Mouse (Mus musculus): Measurements from ENCODE around the gene Sae1.
"Not testable (repeated sequence)": the region's sequence is repeated elsewhere in the genome, so short reads cannot be mapped to it uniquely, and the experiment has no call there.

Sae1 gene

DNA sequence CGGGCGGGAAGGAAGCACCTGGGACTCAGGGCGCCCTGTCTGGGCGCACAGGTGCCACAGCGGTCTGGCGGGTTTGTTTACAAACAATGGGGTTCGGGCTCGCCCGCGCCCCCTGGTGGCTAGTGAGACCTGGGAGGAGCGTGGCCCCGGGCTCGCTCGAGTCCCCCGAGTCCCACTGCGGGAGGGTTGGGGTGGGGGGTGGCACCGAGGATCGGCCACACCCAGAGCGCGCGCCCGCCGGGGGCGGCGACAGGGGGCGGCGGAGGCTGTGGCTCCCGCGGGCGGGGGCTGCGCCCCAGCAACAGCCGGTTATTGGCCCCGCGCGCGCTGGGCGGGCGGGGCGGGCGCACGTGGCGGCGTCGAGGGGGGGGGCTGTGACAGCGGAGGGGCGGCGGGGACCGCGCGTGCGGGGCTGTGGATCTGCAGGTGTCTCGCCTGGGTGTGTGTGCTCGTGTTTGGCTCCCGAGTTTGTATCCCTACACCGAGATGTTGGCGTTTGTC, 77.5 kb downstream of the Sae1 start:
- peak; percentile 71 for DNase-seq (ENCODE audit: low spot score)

- DNase-seq (ENCODE audit: low spot score) = peak; percentile 82
Observed at GRCm38 (mm10) chr7:16309318-16310019, 78.1 kb downstream of the Sae1 start.

DNA sequence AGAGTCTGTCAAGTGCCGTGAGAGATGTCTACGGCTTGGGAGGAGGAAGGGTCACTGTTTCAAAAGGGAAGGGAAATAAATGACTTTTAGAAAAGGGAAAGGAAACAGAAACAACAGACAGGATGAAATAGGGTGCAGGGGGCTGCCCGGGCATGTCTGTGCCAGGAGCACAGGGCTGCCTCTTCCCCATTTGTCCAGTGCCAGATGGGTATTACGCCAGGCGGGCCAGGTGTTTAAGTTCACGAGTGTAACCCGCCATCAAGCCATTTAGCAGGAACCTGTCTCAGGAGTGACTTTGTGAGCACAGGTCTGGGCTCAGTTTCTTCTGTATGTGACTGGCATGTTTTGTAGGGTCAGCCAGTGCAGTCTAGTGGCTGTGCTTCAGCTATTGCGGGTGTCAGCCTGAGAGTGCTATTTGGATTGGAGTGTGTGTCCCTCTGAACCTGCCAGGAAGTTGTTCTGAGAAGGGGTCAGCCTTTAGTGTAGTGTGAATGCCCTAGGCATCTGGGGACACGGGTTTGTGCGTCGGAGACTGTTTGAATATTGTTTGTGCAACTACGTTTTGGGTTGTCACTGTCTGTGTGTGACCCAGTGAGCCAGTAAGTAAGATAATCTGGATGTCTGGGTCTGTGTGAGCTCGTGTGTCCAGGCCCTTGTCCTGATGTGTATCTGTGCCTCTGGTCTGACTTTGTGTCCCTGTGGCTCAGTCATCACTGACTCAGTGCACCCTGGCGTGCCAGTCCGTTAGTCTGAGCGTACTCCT, 78.9 kb downstream of the Sae1 start:
- DNase-seq (ENCODE audit: low spot score) = no peak

- DNase-seq (ENCODE audit: low spot score) = not testable (repeated sequence)
Observed at GRCm38 (mm10) chr7:16308093-16308492, 79.5 kb downstream of the Sae1 start, which contains the start of gene Bbc3. Gene Bbc3, plus strand, starts transcription at chr7:16308393.

- DNase-seq (ENCODE audit: low spot score) = not testable (repeated sequence)
Observed at GRCm38 (mm10) chr7:16307141-16307540, 80.5 kb downstream of the Sae1 start.

- peak; percentile 71 for DNase-seq (ENCODE audit: low spot score)
Observed at GRCm38 (mm10) chr7:16299419-16300035, 88.1 kb downstream of the Sae1 start.

GRCm38 (mm10) chr7:16298927-16299326, 88.7 kb downstream of the Sae1 start:
- DNase-seq (ENCODE audit: low spot score) = no peak

DNA sequence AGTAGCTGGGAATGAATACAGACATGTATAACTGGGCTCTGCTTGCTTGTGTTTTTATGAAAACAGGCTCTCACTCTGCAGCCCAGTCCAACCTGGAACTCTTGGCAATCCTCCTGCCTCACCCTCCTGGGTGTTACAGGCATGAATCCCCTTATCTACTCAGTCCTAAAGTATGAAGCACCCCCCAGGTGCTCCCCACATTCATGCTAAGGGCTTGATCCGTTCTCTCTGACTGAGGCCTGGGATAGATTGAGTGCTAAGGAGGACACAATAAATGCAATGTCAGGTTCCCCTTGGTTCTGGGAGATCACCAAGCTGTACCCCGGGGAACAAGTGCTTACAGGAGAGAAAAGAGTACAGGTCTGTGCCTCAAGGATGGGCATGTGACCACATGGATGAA, 90.0 kb downstream of the Sae1 start:
- DNase-seq (ENCODE audit: low spot score) = no peak

DNA sequence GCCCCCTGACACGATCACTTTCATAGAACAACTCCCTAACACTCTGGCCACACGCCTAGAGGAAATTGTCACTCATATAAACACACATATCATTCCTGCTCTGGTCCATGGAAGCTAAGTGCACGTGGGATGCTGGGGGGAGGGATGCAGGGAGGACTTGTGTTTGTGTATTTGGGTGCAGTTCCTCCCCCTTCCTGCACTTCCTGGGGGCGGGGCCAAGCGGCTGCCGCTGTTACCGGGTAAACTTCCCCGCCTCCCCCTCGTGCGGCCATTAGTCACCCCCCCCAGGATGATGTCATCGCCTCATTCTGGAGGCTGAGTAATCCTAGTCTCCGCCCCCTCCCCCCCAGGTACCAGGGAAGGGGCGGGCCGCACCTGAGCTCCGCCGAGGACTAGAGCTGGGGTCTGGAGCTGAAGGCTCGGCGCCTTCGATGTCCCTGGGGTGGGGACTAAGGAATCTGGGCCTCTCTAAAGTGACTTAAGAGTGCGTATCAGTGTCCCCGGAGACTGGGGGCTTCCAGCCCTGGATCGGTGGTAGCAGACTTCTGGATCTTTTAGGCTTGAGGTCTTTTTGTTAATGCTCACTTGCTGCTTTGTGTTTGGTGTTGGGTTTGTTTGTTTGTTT, 90.7 kb downstream of the Sae1 start:
- DNase-seq (ENCODE audit: low spot score) = peak; percentile 91

- no peak for DNase-seq (ENCODE audit: low spot score)
Observed at GRCm38 (mm10) chr7:16296146-16296545, 91.5 kb downstream of the Sae1 start.

DNA sequence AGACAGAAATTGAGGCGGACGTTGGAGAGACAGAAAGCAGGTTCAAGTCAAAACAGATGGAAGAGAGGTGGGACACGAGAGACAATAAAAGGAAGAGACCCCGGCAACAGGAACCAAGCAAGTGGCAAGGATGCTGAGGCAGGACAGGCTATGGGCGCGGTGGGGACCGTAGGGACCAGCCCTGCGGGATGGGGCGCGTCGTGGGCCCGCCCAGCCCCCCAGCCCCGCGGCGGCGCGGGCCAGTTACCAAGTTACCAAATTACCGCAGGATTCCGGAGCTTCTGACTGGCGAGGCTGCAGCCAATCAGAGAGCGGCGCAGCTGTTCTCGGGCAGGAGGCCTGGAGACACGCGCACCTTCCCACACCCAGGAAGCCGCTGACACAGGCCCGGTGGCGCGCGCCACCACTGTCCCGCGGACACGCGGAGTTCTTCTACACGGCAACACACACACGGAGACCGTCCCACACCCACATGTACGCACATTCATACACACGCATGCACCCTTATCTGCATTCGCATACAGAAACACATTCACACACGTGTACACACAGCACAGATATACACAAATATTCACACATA, 92.2 kb downstream of the Sae1 start:
- DNase-seq (ENCODE audit: low spot score) = peak; percentile 76

DNA sequence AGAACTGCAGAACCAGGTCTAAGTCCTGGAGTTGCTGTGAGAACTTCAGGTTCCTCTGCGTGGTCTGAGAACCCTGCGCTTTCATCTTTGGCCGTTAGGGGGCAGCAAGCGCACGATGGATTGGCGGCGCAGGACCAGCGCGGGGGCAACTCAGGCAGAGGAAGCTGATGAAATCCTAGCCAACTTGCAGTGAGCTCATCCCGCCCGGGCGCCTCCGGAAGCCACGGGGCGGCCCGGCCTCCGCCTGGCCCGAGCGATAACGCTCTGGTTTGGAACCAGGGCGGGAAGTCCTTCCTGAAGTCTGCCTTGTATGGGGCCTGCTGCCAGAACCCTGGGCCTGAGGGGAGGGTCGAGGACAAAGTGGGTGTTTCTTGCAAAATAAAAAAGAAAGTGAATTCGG, 92.8 kb downstream of the Sae1 start:
- DNase-seq (ENCODE audit: low spot score) = peak; percentile 90

DNA sequence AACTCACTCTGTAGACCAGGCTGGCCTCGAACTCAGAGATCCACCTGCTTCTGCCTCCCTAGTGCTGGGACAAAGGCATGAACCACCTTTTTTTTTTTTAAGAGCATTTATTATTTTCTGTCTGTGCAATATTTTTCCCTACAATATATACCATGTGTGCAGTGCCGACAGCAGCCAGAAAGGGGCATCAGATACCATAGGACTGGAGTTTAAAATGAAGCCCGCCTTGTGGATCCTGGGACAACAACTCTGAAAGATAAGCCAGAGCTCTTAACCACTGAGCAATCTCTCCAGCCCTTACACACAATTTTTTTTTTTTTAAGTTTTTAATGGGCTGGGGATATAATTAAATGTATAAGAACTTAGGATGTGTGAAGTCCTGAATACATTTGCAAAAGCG, 93.3 kb downstream of the Sae1 start:
- no peak for DNase-seq (ENCODE audit: low spot score)

DNA sequence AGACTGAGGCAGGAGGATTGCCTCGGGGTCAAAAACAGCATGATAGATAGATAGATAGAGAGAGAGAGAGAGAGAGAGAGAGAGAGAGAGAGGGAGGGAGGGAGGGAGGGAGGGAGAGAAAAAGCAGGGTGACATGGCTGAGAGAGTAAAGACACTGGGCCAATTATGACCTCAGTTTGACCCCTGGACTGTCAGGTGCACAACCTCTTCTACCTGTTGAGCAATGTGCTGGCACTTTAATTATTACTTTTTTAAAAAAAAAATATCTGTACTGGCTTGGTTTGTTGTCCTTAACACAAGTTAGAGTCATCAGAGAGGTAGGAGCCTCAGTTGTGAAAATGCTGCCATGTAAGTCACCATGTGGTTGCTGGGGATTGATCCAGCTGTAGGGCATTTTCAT, 99.8 kb downstream of the Sae1 start:
- no peak for DNase-seq (ENCODE audit: low spot score)

GRCm38 (mm10) chr7:16287016-16287415, 100.6 kb downstream of the Sae1 start:
- no peak for DNase-seq (ENCODE audit: low spot score)

GRCm38 (mm10) chr7:16286026-16286961, 101.3 kb downstream of the Sae1 start, which contains the start of gene Ccdc9:
Gene Ccdc9, minus strand, starts transcription at chr7:16286795.
- DNase-seq (ENCODE audit: low spot score) = peak; percentile 99

GRCm38 (mm10) chr7:16285450-16286025, 102.1 kb downstream of the Sae1 start:
- DNase-seq (ENCODE audit: low spot score) = no peak

- no peak for DNase-seq (ENCODE audit: low spot score)
Observed at GRCm38 (mm10) chr7:16284904-16285303, 102.7 kb downstream of the Sae1 start.

DNA sequence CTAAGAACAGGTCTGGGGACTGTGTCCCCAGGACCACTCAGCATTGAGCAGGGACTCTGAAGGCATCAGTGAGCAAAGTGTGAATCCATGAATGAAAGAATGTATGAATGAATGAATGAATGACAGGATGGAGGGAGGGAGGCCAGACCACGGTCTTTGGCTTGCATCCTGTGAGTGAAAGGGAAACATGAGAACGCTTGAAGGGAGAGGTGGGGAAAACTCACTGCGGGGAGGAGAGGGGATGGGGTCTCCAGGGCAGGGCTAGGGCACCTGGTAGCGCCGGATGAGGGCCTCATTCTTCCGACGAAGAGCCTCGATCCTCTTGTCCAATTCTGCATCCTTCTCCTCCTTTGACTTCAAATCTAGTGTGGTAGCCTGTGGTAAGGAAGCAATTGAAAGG, 103.6 kb downstream of the Sae1 start:
- no peak for DNase-seq (ENCODE audit: low spot score)

- DNase-seq (ENCODE audit: low spot score) = no peak
Observed at GRCm38 (mm10) chr7:16282334-16282733, 105.3 kb downstream of the Sae1 start.

Data from yolk sac, embryonic 10.5 days (tissue).